Mouse (Mus musculus) MEL (cell line): ENCODE measurements around the gene Acap1. TPM values are rescaled to one million over a fixed set of nuclear protein-coding genes. Genes with fewer than 3 reads are reported as not detected.

Experiments used
- DNase-seq: peaks from one replicate; pipeline ENCODE4 v3.0.0; 2011; ENCODE audit warnings: low read depth, low spot score
- H3K27ac ChIP-seq: 2 replicates; pipeline ENCODE4 v1.5.1; 2012; ENCODE audit warnings: low read depth, mild to moderate bottlenecking, control low read depth, low read length, moderate library complexity; ENCODE audit not compliant: control insufficient read depth
- H3K27me3 ChIP-seq, 2 experiments: fragments of 150-350 bp in 1 of 2; sonication (generic) in 1 of 2; 2 replicates each; pipeline ENCODE4 v1.6.1; 2012; ENCODE audit warnings: low read length in 2 of 2, mild to moderate bottlenecking in 2 of 2, improper control_type of control experiment in 1 of 2, moderate library complexity in 1 of 2; ENCODE audit not compliant: insufficient read depth in 2 of 2, control insufficient read depth in 1 of 2
- H3K36me3 ChIP-seq, 2 experiments: 2 replicates each; pipeline ENCODE4 v1.6.1; 2012 to 2014; ENCODE audit warnings: low read length in 2 of 2, improper control_type of control experiment in 1 of 2, inconsistent platforms in 1 of 2, mild to moderate bottlenecking in 1 of 2; ENCODE audit not compliant: insufficient read depth in 2 of 2, control insufficient read depth in 1 of 2
- H3K4me1 ChIP-seq, 2 experiments: fragments of 150-350 bp in 1 of 2; sonication (generic) in 1 of 2; 2 replicates each; pipeline ENCODE4 v1.6.1; 2012; ENCODE audit warnings: low read length in 2 of 2, improper control_type of control experiment in 1 of 2, mild to moderate bottlenecking in 1 of 2; ENCODE audit not compliant: insufficient read depth in 2 of 2, control insufficient read depth in 1 of 2
- H3K4me3 ChIP-seq, 2 experiments: fragments of 150-350 bp in 1 of 2; sonication (generic) in 1 of 2; 2 replicates each; pipeline ENCODE4 v1.5.1; 2012; ENCODE audit warnings: low read depth in 2 of 2, low read length in 2 of 2, mild to moderate bottlenecking in 2 of 2, moderate library complexity in 2 of 2, control low read depth in 1 of 2, improper control_type of control experiment in 1 of 2; ENCODE audit not compliant: control insufficient read depth in 1 of 2, insufficient read depth in 1 of 2
- H3K79me2 ChIP-seq: 2 replicates; pipeline ENCODE4 v1.6.1; 2012; ENCODE audit warnings: mild to moderate bottlenecking, low read length, moderate library complexity; ENCODE audit not compliant: control insufficient read depth, poor library complexity, insufficient read depth
- H3K9ac ChIP-seq: 2 replicates; pipeline ENCODE4 v1.6.1; 2012; ENCODE audit warnings: low read depth, mild to moderate bottlenecking, control low read depth, low read length, moderate library complexity; ENCODE audit not compliant: control insufficient read depth, poor library complexity, severe bottlenecking
- H3K9me3 ChIP-seq: fragments of 150-350 bp; sonication (generic); replicated peaks from 2 replicates; pipeline ENCODE4 v1.6.1; 2012; ENCODE audit warnings: mild to moderate bottlenecking, low read length, improper control_type of control experiment, moderate library complexity; ENCODE audit not compliant: insufficient read depth
- BHLHE40 ChIP-seq: IDR thresholded peaks from 2 replicates; pipeline ENCODE4 v1.6.1; 2012; ENCODE audit warnings: low read depth, mild to moderate bottlenecking, inconsistent platforms, low read length, improper control_type of control experiment, borderline replicate concordance
- CHD1 ChIP-seq: IDR thresholded peaks from 2 replicates; pipeline ENCODE4 v1.6.1; 2012; ENCODE audit warnings: low read depth, mild to moderate bottlenecking, inconsistent platforms, low read length, improper control_type of control experiment
- CHD2 ChIP-seq: IDR thresholded peaks from 2 replicates; pipeline ENCODE4 v1.6.1; 2011; ENCODE audit warnings: low read length, improper control_type of control experiment
- CTCF ChIP-seq, 3 experiments: IDR thresholded peaks in 2 of 3; conservative IDR thresholded peaks in 1 of 3; 2 replicates each; pipeline ENCODE4 v1.5.1; 2011 to 2012; ENCODE audit warnings: low read length in 3 of 3, low read depth in 2 of 3, mild to moderate bottlenecking in 2 of 3, improper control_type of control experiment in 1 of 3, inconsistent platforms in 1 of 3, mixed read lengths in 1 of 3, moderate library complexity in 1 of 3; ENCODE audit not compliant: control insufficient read depth in 1 of 3, insufficient read depth in 1 of 3, poor library complexity in 1 of 3, severe bottlenecking in 1 of 3
- EP300 ChIP-seq, 2 experiments: IDR thresholded peaks; 2 replicates each; pipeline ENCODE4 v1.6.1; 2011; ENCODE audit warnings: improper control_type of control experiment in 2 of 2, low read length in 2 of 2, low read depth in 1 of 2, mild to moderate bottlenecking in 1 of 2
- ETS1 ChIP-seq: IDR thresholded peaks from 2 replicates; pipeline ENCODE4 v1.6.1; 2012; ENCODE audit warnings: low read depth, mild to moderate bottlenecking, inconsistent platforms, low read length, improper control_type of control experiment, moderate library complexity
- KAT2A ChIP-seq: conservative IDR thresholded peaks from 2 replicates; pipeline ENCODE4 v1.6.1; 2012; ENCODE audit warnings: low read depth, low read length, improper control_type of control experiment, inconsistent platforms
- MAFK ChIP-seq: IDR thresholded peaks from 2 replicates; pipeline ENCODE4 v1.6.1; 2011; ENCODE audit warnings: low read depth, mild to moderate bottlenecking, low read length, improper control_type of control experiment, borderline replicate concordance
- MAX ChIP-seq: IDR thresholded peaks from 2 replicates; pipeline ENCODE4 v1.6.1; 2011; ENCODE audit warnings: low read length, improper control_type of control experiment
- MEF2A ChIP-seq: IDR thresholded peaks from 2 replicates; pipeline ENCODE4 v1.6.1; 2014; ENCODE audit warnings: low read depth, mild to moderate bottlenecking, inconsistent platforms, low read length, improper control_type of control experiment; ENCODE audit not compliant: poor library complexity, insufficient replicate concordance, severe bottlenecking; ENCODE audit errors: extremely low read depth
- MXI1 ChIP-seq: IDR thresholded peaks from 2 replicates; pipeline ENCODE4 v1.6.1; 2011; ENCODE audit warnings: mild to moderate bottlenecking, low read depth, low read length, improper control_type of control experiment
- MYC ChIP-seq: IDR thresholded peaks from 2 replicates; pipeline ENCODE4 v1.6.1; 2011; ENCODE audit warnings: low read depth, mild to moderate bottlenecking, low read length, improper control_type of control experiment, moderate library complexity
- NELFE ChIP-seq: IDR thresholded peaks from 2 replicates; pipeline ENCODE4 v1.6.1; 2011; ENCODE audit warnings: low read depth, low read length, improper control_type of control experiment
- NRF1 ChIP-seq: IDR thresholded peaks from 2 replicates; pipeline ENCODE4 v1.6.1; 2014; ENCODE audit warnings: low read depth, mild to moderate bottlenecking, inconsistent platforms, low read length, improper control_type of control experiment, moderate library complexity; ENCODE audit not compliant: poor library complexity, insufficient read depth, severe bottlenecking
- RAD21 ChIP-seq: IDR thresholded peaks from 2 replicates; pipeline ENCODE4 v1.6.1; 2011; ENCODE audit warnings: mild to moderate bottlenecking, low read depth, low read length, improper control_type of control experiment
- SIN3A ChIP-seq: IDR thresholded peaks from 2 replicates; pipeline ENCODE4 v1.6.1; 2012; ENCODE audit warnings: low read length, improper control_type of control experiment, inconsistent platforms
- SMC3 ChIP-seq: IDR thresholded peaks from 2 replicates; pipeline ENCODE4 v1.6.1; 2011; ENCODE audit warnings: low read depth, low read length, improper control_type of control experiment
- TAL1 ChIP-seq: IDR thresholded peaks from 2 replicates; pipeline ENCODE4 v1.6.1; 2012; ENCODE audit warnings: mild to moderate bottlenecking, inconsistent platforms, low read length, moderate library complexity, mixed read lengths
- TCF12 ChIP-seq: IDR thresholded peaks from 2 replicates; pipeline ENCODE4 v1.6.1; 2014; ENCODE audit warnings: low read depth, mild to moderate bottlenecking, inconsistent platforms, low read length, improper control_type of control experiment, moderate library complexity
- UBTF ChIP-seq: IDR thresholded peaks from 2 replicates; pipeline ENCODE4 v1.6.1; 2012; ENCODE audit warnings: low read depth, mild to moderate bottlenecking, inconsistent platforms, low read length, improper control_type of control experiment, moderate library complexity, borderline replicate concordance; ENCODE audit not compliant: insufficient read depth
- ZC3H11A ChIP-seq: IDR thresholded peaks from 2 replicates; pipeline ENCODE4 v1.6.1; 2012; ENCODE audit warnings: low read depth, mild to moderate bottlenecking, inconsistent platforms, low read length, improper control_type of control experiment
- ZNF384 ChIP-seq: IDR thresholded peaks from 2 replicates; pipeline ENCODE4 v1.6.1; 2012; ENCODE audit warnings: low read depth, mild to moderate bottlenecking, inconsistent platforms, low read length, improper control_type of control experiment
- polyA plus RNA-seq, 2 experiments: library from polyadenylated mRNA; stranded (reverse) in 1 of 2; unstranded in 1 of 2; fragments of >175 nt in 1 of 2; fragments of >200 nt in 1 of 2; gene quantifications; 2 replicates each; pipeline versions ENCODE4 v1.2.1 to v1.2.4; 2012; ENCODE audit warnings: low replicate concordance in 2 of 2, low read depth in 1 of 2; ENCODE audit not compliant: insufficient read length in 2 of 2, insufficient read depth in 1 of 2, missing spikeins in 1 of 2
- total RNA-seq: library from RNA; depleted of rRNA; stranded (reverse); fragments of 300-350 nt; gene quantifications from 2 replicates; pipeline ENCODE4 v1.2.3, GENCODE M21; 2012

The Acap1 gene
- total and polyA plus RNA-seq, 3 experiments = 20.7 to 42.2 TPM; not detected in 1

DNA sequence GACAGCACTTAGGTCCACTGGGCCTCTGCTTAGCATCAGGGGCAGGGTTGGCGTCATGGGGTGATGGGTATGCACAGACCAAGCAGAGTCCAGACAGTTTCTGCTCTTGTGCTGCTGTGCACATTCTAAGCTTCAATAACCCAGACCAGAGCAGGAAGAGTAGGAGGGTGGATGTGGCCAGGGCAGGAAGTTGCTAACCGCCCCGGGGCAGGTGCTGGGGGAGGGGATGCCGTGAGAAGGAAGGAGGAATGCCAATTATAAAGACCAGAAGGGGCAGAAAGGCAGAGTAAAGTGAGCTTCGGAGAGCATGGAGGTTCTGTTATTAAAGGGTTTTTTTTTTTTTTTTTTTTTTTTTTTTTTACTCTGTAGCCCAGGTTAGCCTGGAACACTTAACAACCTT is 668 bp downstream of the Acap1 start (continued):
- no peak for TF ChIP-seq MEF2A
- no peak for TF ChIP-seq MAFK
- no peak for TF ChIP-seq TCF12
- TF ChIP-seq BHLHE40 = 0 out of 2 replicates have a peak, but pooled peaks have one; percentile 37
- peak in 1 of 2 experiments; percentile 67; a peak in 3 of 4 replicates for TF ChIP-seq EP300 (IDR thresholded peaks at IDR 0.05; ENCODE audit: low read depth in 1 of 2, low read length in 2 of 2)
- TF ChIP-seq NRF1 = no peak
- TF ChIP-seq, all 39 proteins: peak for 7

DNA sequence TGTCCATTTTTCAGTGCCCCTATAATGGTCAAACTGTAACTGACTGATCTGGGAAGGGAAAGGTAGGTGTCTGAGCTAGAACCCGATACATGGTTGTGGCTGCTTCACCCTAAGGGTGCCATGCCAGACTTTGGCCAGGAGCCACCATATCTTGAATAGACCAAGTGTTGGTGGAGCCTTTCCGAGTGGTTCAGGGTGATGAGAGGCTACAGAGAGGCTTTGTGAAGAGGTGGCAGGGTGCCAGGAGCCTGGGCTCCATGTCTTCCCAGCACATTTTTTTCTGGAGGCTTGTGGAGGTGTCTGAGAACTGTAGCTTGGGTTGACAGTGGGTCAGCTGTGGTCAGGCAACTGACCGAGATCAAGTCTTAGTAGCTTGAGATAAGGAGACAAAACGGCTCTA is 3.9 kb downstream of the Acap1 start:
- Histone ChIP-seq H3K9ac (no peak overlapping the region), H3K27ac (no peak overlapping the region), H3K27me3 (no peaks in the 10 kb centered on the region), H3K79me2 (no peaks in the 10 kb centered on the region; the same call in none of the 2 replicates), H3K4me3 (no peak overlapping the region), H3K36me3 (peaks cover 0 to 15% of the 10 kb centered on the region in 2 experiments; a peak in 2 of 4 replicates), H3K4me1 (peaks cover 13 to 27% of the 10 kb centered on the region in 2 experiments), H3K9me3 (no peaks in the 10 kb centered on the region)
- TF ChIP-seq MXI1 = 0 out of 2 replicates have a peak, but pooled peaks have one; percentile 38
- peak; percentile 5 for TF ChIP-seq ZNF384
- TF ChIP-seq SIN3A = 0 out of 2 replicates have a peak, but pooled peaks have one; percentile 24
- TF ChIP-seq SMC3 = no peak
- TF ChIP-seq ETS1 = 0 out of 2 replicates have a peak, but pooled peaks have one; percentile 5
- no peak for TF ChIP-seq CHD2
- peak; percentile 26 to 49; a peak in 3 of 4 replicates for TF ChIP-seq EP300 (IDR thresholded peaks at IDR 0.05; ENCODE audit: low read depth in 1 of 2, low read length in 2 of 2)
- no peak for TF ChIP-seq KAT2A
- 0 out of 2 replicates have a peak, but pooled peaks have one; percentile 13 for TF ChIP-seq TAL1
- peak; percentile 21; the same call in 1 of the 2 replicates for TF ChIP-seq MYC
- DNase-seq = peak; percentile 73

DNA sequence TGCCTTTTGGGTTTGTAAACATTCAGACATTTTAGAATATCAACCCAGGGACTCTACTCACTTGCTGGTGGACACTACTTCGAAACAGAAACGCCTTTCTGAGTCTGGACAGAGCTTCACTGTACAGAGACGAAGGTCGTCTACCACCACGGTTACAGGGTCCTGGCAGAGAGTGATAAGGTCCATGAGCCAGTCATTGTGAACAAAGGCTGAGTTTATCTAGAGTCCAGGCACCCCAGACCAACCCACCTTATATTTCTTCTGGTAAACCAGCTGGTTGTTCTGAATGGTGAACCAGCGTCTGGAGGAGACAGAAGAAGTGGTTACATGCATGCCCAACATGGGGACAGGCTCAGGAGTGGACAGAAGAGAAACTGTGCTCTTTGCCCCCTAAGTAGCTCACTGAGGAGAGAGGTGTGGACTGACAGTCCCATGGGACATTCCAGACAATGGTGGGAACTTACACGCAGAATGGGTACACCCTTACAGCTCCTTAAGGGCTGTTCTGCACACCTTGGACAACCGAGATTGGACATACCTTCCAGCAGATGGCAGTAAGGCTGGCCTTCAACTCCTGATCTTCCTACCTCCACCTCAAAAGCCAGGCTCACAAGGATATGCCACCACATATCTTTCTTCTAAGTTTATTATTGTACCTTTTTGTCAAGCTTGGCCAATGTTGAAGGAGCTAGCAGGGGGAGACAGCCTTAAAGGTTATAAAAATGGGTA is 8.3 kb downstream of the Acap1 start:
- H3K9ac ChIP-seq = no peak overlapping the region
- no peak for TF ChIP-seq UBTF
- TF ChIP-seq SIN3A = no peak
- TF ChIP-seq TAL1 = peak; percentile 43
- TF ChIP-seq SMC3 = peak; percentile 59
- peak; percentile 24 to 52 (median 31); a peak in 4 of 6 replicates for TF ChIP-seq CTCF (IDR thresholded peaks at IDR 0.05 in 2 of 3, conservative IDR thresholded peaks at IDR 0.05 in 1 of 3; ENCODE audit: control insufficient read depth in 1 of 3, insufficient read depth in 1 of 3, low read depth in 2 of 3, low read length in 3 of 3, poor library complexity in 1 of 3, severe bottlenecking in 1 of 3)
- no peak for TF ChIP-seq MAX
- peak; percentile 24 for TF ChIP-seq RAD21
- no peak for TF ChIP-seq CHD1
- no peak for TF ChIP-seq NELFE
- TF ChIP-seq ZC3H11A = 0 out of 2 replicates have a peak, but pooled peaks have one; percentile 12
- H3K36me3 ChIP-seq = peaks cover 0 to 17% of the 10 kb centered on the region in 2 experiments; a peak in 2 of 4 replicates
- no peak overlapping the region for H3K27ac ChIP-seq
- DNase-seq = peak; percentile 43
- H3K79me2 ChIP-seq = no peaks in the 10 kb centered on the region
- no peaks in the 10 kb centered on the region for H3K27me3 ChIP-seq
- no peaks in the 10 kb centered on the region for H3K9me3 ChIP-seq
- H3K4me3 ChIP-seq = no peak overlapping the region
- H3K4me1 ChIP-seq = peaks cover 11 to 30% of the 10 kb centered on the region in 2 experiments
